Mouse (Mus musculus) neural tube, embryonic 14.5 days (tissue): ENCODE measurements around the gene Zfp174. TPM values are rescaled to one million over a fixed set of nuclear protein-coding genes. Genes with fewer than 3 reads are reported as not detected.
"Not testable (repeated sequence)": the region's sequence is repeated elsewhere in the genome, so short reads cannot be mapped to it uniquely, and the experiment has no call there.

ENCODE experiments used
- ATAC-seq: fragments of 200-750 bp; cut with Nextera tagmentation; 2 replicates; pipeline ENCODE4 v1.8.0; 2017; ENCODE audit warnings: low read depth, mild to moderate bottlenecking, moderate TSS enrichment, moderate library complexity
- H3K27ac ChIP-seq: fragments of 300-500 bp; sonication (generic); 2 replicates; pipeline ENCODE4 v1.5.1; 2014; ENCODE audit warnings: low read depth, mild to moderate bottlenecking, control low read depth, low read length, moderate library complexity, mixed read lengths
- H3K27me3 ChIP-seq: fragments of 300-500 bp; sonication (generic); 2 replicates; pipeline ENCODE4 v1.6.1; 2014; ENCODE audit warnings: low read length; ENCODE audit not compliant: control insufficient read depth, insufficient read depth
- H3K36me3 ChIP-seq: fragments of 300-500 bp; sonication (generic); 2 replicates; pipeline ENCODE4 v1.6.1; 2014; ENCODE audit warnings: low read length, mixed read lengths; ENCODE audit not compliant: control insufficient read depth, insufficient read depth
- H3K4me1 ChIP-seq: fragments of 300-500 bp; sonication (generic); 2 replicates; pipeline ENCODE4 v1.6.1; 2014; ENCODE audit warnings: low read length; ENCODE audit not compliant: control insufficient read depth, insufficient read depth
- H3K4me2 ChIP-seq: fragments of 300-500 bp; sonication (generic); 2 replicates; pipeline ENCODE4 v1.6.1; 2014; ENCODE audit warnings: mild to moderate bottlenecking, low read depth, low read length, control low read depth
- H3K4me3 ChIP-seq: fragments of 300-500 bp; sonication (generic); 2 replicates; pipeline ENCODE4 v1.5.1; 2014; ENCODE audit warnings: low read depth, low read length, control low read depth, mixed read lengths
- H3K9ac ChIP-seq: fragments of 300-500 bp; sonication (generic); replicated peaks from 2 replicates; pipeline ENCODE4 v1.6.1; 2014; ENCODE audit warnings: low read depth, mild to moderate bottlenecking, control low read depth, low read length, mixed read lengths
- H3K9me3 ChIP-seq: fragments of 300-500 bp; sonication (generic); 2 replicates; pipeline ENCODE4 v1.6.1; 2016; ENCODE audit warnings: low read length; ENCODE audit not compliant: control insufficient read depth
- WGBS: fragments of 180-500 bp; shearing (Covaris S2); extraction: QIAGEN DNeasy Blood & Tissue Kit; methylation state at CpG from one replicate; pipeline ENCODE4 v1.1.7; 2014; 5-methylcytosine and 5-hydroxymethylcytosine counted together
- polyA plus RNA-seq: library from polyadenylated mRNA; unstranded; fragments of >200 nt; fragmentation: Nextera tagmentation; extraction: Ambion mirVana; gene quantifications from 2 replicates; pipeline ENCODE4 v1.2.1, GENCODE M21; 2014

The Zfp174 gene
- 3.0 TPM in 2 replicates for polyA plus RNA-seq

DNA sequence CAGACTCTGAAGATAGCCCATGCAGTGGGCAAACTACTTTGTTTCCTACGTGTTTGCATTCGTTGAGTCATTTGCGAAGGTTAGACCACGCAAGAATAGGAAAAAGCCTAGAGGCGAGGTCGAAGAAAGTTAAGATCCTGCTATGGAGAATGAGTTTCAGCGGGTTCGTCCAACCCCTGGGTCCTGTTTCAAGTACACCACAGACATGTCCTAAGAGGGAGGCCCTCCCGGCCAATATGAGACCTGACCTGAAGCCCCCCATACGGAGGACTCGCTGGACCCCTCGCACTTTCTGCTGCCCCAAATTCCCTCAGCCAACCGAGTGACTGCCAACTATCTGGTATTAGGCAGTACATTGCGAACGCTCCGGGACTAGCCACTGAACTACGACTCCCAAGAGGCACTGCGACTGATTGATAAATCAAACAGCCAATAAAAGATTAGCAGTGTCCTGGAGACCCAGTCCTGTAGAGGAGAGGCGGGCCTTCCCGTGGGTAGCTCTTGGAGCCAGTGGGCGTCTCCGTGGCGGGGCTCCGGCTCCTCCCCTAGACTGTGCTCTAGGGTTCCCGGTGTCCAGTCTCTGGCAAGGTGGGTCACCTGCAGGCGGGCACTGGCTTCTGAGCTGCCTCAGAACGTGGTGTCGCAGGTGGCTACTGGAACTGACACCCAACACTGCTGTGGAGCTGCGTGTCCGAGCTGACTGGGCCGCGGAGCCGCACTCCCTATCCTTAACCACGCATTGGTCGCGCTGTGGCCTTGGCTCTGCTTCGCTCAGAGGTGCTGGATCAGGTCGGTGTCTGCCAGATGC, at the start of gene Zfp174:
Gene Zfp174 (plus strand): TSS at position 558 of the 808 bp plus-strand sequence.
- H3K4me2 ChIP-seq: peak within 1 kb of the TSS; percentile 49
- peak within 1 kb of the TSS; percentile 59 for H3K9ac ChIP-seq
- H3K27ac ChIP-seq: no peak within 1 kb of the TSS
- ATAC-seq: peak; percentile 99
- no peaks in the 10 kb centered on the region for H3K9me3 ChIP-seq
- H3K4me1 ChIP-seq: peaks cover 7% of the 10 kb centered on the region; the same call in 1 of the 2 replicates
- H3K36me3 ChIP-seq: no peaks in the 10 kb centered on the region
- H3K27me3 ChIP-seq: no peaks in the 10 kb centered on the region
- H3K4me3 ChIP-seq: peak within 1 kb of the TSS; percentile 61
- whole genome bisulfite sequencing: 3% methylated on average over 38 of the region's 38 CpGs

DNA sequence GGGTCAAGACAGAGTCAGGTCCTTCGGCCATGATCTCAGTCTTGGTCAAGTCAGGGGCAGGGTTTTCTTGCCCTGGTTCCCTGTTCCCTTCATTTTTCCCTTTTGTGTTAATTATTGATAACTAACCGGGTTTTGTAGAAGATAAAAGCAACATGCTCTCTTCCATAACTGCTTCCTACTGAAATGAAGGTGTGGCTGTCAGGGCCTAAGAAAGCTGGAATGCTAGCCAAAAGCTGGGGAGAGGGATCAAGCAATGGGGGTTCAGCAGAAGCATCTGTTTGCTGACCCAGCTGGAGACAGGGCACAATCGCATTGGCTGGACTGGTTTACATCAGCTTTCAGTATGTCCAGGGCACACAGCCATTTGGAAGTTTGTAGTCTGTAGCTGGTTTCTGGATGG, 38.9 kb upstream of the Zfp174 start:
- Histone ChIP-seq H3K4me2 (no peak overlapping the region), H3K4me1 (no peaks in the 10 kb centered on the region), H3K36me3 (no peaks in the 10 kb centered on the region), H3K9ac (no peak overlapping the region), H3K4me3 (no peak overlapping the region), H3K27ac (no peak overlapping the region), H3K27me3 (no peaks in the 10 kb centered on the region), H3K9me3 (no peaks in the 10 kb centered on the region)
- WGBS: 90% methylated on average over 3 of the region's 3 CpGs
- ATAC-seq: no peak

DNA sequence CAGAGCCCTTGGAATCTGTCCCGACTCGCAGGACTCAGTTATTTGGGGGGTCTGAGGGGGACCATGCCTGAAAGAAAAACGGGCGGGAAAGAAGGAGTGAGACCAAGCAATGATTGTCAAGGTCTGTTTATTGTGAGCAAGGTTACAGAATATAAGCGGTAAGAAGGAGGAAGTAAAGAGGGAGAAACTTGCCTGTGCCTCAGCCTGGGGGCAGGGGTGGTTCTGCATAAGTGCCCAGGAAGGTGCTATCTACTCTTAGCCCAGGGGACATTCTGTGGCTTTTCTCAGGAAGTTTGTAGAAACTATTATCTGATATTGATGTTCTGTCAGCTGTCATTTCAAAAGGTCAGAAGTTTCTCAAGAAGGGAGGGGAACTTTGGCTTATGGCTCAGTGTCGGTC, 32.4 kb upstream of the Zfp174 start:
- ATAC-seq, H3K36me3 ChIP-seq, H3K9me3 ChIP-seq, H3K4me2 ChIP-seq, H3K4me1 ChIP-seq, H3K9ac ChIP-seq, H3K4me3 ChIP-seq, H3K27me3 ChIP-seq, H3K27ac ChIP-seq: not testable (repeated sequence)
- 85% methylated on average over 6 of the region's 6 CpGs for WGBS

DNA sequence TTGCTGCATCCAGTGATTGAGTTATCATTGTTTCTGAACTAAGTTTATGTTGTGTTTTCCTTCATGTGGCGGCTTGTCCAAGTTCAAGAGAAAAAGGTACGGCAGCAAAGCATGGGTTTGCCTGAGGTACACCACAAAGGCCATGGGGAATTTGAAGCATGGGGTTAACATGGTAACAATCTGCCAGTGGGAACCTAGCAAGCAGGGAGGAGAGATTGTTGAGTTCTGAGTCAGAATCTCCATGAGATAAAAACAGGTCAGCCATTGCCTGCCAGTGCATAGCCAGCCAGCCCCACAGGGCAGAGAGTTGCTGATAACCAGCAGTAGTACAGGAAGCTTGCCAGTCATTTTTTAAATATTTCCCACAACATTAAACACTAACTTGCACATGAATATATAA, 26.9 kb upstream of the Zfp174 start:
- no peaks in the 10 kb centered on the region for H3K9me3 ChIP-seq
- H3K36me3 ChIP-seq: no peaks in the 10 kb centered on the region
- WGBS: 98% methylated on average over 2 of the region's 2 CpGs
- H3K27me3 ChIP-seq: no peaks in the 10 kb centered on the region
- H3K4me2 ChIP-seq: no peak overlapping the region
- H3K4me1 ChIP-seq: no peaks in the 10 kb centered on the region
- H3K9ac ChIP-seq: no peak overlapping the region
- no peak for ATAC-seq
- H3K4me3 ChIP-seq: no peak overlapping the region
- no peak overlapping the region for H3K27ac ChIP-seq

DNA sequence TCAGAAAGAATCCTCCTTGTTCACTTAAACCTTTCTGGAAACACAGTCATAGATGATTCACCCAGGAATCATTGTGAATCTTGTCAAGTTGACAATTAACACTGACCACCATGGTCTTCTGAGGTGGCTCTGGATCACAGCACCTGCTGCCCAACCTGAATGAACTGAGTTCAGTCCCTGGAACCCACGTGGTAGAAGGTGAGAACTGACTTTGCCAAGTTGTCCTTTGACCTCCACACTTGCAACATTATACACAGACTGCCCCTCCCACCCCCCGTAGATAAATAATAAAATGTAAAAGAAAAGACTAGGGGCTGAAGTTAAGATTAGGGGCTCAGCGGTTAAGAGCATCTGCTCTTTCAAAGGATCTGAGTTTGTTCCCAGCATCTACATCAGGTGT, 19.0 kb upstream of the Zfp174 start:
- no peak for ATAC-seq
- Histone ChIP-seq H3K36me3 (no peaks in the 10 kb centered on the region), H3K27ac (no peak overlapping the region), H3K27me3 (no peaks in the 10 kb centered on the region), H3K4me1 (no peaks in the 10 kb centered on the region), H3K4me3 (no peak overlapping the region), H3K9me3 (no peaks in the 10 kb centered on the region), H3K9ac (no peak overlapping the region), H3K4me2 (no peak overlapping the region)
- WGBS: 60% methylated on average over 3 of the region's 3 CpGs

DNA sequence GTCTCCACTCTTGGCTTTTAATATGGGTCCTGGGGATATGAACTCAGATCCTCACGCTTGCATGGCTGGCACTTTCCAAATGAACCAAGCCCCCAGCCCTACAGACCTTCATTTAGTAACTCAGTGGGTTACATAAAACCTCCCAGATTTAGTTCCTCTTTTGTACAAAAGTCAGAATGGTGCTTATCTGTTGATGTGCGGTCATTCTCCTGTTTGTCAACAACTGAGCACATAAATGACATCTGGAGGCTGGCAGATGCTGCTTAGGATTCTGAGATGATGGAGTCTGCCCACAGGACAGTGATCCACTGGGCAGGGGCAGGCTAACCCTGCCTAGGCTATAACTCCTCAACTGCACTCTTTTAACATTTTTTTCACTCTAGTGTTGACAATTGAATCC, 17.3 kb upstream of the Zfp174 start:
- Histone ChIP-seq H3K9me3 (no peaks in the 10 kb centered on the region), H3K27me3 (no peaks in the 10 kb centered on the region), H3K4me2 (no peak overlapping the region), H3K9ac (no peak overlapping the region), H3K4me1 (no peaks in the 10 kb centered on the region), H3K4me3 (no peak overlapping the region), H3K36me3 (no peaks in the 10 kb centered on the region), H3K27ac (no peak overlapping the region)
- ATAC-seq: no peak
- WGBS: 89% methylated on average over 2 of the region's 2 CpGs

DNA sequence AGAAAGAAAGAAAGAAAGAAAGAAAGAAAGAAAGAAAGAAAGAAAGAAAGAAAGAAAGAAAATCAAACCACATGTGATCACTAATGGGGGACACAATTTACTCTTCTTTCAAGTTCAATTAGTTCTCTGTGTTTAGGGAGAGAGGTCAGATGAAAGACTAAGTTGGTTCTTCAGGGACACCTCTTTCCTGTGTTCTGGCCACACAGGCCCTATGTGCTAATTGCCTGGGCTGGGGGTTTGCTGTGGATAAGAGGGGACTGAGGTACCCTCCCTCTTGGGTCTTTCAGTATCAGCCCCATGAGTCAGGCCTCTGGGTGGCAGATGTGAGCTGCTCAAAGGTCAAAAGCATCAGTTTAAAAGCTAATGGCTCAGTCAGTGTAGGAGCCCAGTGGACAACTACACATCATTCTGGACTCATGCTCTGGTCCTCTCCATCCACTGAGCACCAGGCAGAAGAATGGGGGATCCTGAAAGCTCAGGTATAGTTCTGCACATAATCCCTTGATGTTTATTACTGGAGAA, 16.4 kb upstream of the Zfp174 start, which contains the start of gene Olfr15:
Gene Olfr15 (plus strand): TSS at position 291 of the 522 bp plus-strand sequence.
- no peaks in the 10 kb centered on the region for H3K4me1 ChIP-seq

DNA sequence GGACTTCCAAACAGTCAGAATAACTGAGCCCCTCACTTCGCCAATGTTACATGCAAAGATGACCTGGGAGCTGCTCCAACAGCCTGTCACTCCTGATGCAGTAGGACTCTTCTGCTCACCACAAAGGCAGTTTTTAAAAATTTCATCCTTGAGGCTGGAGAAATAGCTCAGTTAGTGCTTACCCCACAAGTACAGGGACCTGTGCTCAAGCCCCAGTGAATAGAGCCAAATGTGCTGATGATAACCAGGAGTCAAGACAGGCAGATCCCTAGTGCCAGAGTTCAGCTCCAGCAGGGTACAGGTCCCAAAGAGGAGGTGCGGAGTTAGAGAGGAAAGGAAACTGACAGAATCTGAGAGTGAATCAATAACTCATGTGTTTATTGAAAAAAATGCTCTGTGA, 11.6 kb upstream of the Zfp174 start:
- H3K27me3 ChIP-seq: no peaks in the 10 kb centered on the region
- H3K27ac ChIP-seq: no peak overlapping the region
- H3K4me2 ChIP-seq: no peak overlapping the region
- 88% methylated on average over 2 of the region's 2 CpGs for WGBS
- H3K36me3 ChIP-seq: no peaks in the 10 kb centered on the region
- no peaks in the 10 kb centered on the region for H3K9me3 ChIP-seq
- no peak overlapping the region for H3K9ac ChIP-seq
- H3K4me1 ChIP-seq: no peaks in the 10 kb centered on the region
- H3K4me3 ChIP-seq: no peak overlapping the region
- no peak for ATAC-seq

More for the DNA sequence above, 16.4 kb upstream of the Zfp174 start, which contains the start of gene Olfr15:
- no peak for ATAC-seq
- Histone ChIP-seq H3K9ac (no peak within 1 kb of the TSS), H3K27ac (no peak within 1 kb of the TSS), H3K36me3 (no peaks in the 10 kb centered on the region), H3K9me3 (no peaks in the 10 kb centered on the region), H3K4me3 (no peak within 1 kb of the TSS), H3K4me2 (no peak within 1 kb of the TSS), H3K27me3 (no peaks in the 10 kb centered on the region)

DNA sequence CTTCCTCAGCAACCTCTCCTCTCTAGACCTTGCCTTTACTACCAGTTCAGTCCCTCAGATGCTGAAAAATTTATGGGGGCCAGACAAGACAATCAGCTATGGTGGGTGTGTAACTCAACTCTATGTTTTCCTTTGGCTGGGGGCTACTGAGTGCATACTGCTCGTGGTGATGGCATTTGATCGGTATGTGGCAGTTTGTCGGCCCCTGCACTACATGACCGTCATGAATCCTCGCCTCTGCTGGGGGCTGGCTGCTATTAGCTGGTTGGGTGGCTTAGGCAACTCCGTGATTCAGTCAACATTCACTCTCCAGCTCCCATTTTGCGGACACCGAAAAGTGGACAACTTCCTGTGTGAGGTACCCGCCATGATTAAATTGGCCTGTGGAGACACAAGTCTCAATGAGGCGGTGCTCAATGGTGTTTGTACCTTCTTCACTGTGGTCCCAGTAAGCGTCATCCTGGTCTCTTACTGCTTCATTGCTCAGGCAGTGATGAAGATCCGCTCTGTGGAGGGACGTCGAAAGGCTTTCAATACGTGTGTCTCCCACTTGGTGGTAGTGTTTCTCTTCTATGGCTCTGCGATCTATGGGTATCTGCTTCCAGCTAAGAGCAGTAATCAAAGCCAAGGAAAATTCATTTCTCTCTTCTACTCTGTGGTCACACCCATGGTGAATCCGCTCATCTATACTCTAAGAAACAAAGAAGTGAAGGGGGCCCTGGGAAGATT, 7.7 kb upstream of the Zfp174 start:
- Histone ChIP-seq H3K9ac (no peak overlapping the region), H3K4me3 (no peak overlapping the region), H3K4me2 (no peak overlapping the region), H3K27me3 (no peaks in the 10 kb centered on the region), H3K4me1 (no peaks in the 10 kb centered on the region), H3K9me3 (no peaks in the 10 kb centered on the region), H3K36me3 (no peaks in the 10 kb centered on the region), H3K27ac (no peak overlapping the region)
- ATAC-seq: no peak
- WGBS: 66% methylated on average over 17 of the region's 17 CpGs
